Mouse (Mus musculus) adrenal gland, postnatal 10 days (tissue): ENCODE results near the gene Nudt16l1. TPM values are rescaled to one million over a fixed set of nuclear protein-coding genes. Genes with fewer than 3 reads are reported as not detected.

ENCODE experiments used
- DNase-seq: peaks from one replicate; pipeline ENCODE4 v3.0.0; 2021; ENCODE audit warnings: mixed read lengths
- long read RNA-seq, 2 experiments: library from polyadenylated mRNA; stranded (forward); transcript quantifications; one replicate each; pipeline ENCODE4 v2.0.0; 2021
- total RNA-seq, 2 experiments: library from RNA; stranded (reverse); gene quantifications; 2 replicates each; pipeline ENCODE4 v1.2.3; 2021

Gene Nudt16l1
- 10 to 100 TPM; 63.3 to 79.9 TPM for total RNA-seq
- long read RNA-seq, experiment 1, transcript Nudt16l1-204 (2 exons, 660 nt) = minor isoform, 7 of 103 reads
- long read RNA-seq, experiment 1, transcript Nudt16l1-205 (3 exons, 1,618 nt) = major isoform, 83 of 103 reads
- long read RNA-seq, experiment 1, partial matches to known transcripts = 1 of 103 reads
- long read RNA-seq, experiment 1, other reads (novel, unspliced or antisense) = 6 of 103 reads
- long read RNA-seq, experiment 2, transcript Nudt16l1-205 (3 exons, 1,618 nt) = major isoform, 61 of 69 reads
- long read RNA-seq, experiment 2, partial matches to known transcripts = 1 of 69 reads
- long read RNA-seq, experiment 2, other reads (novel, unspliced or antisense) = 3 of 69 reads

- DNase-seq = no peak
Measured at GRCm38 (mm10) chr16:4938461-4938860, at the start of gene Nudt16l1. Gene Nudt16l1, plus strand, starts transcription at chr16:4938761.

DNA sequence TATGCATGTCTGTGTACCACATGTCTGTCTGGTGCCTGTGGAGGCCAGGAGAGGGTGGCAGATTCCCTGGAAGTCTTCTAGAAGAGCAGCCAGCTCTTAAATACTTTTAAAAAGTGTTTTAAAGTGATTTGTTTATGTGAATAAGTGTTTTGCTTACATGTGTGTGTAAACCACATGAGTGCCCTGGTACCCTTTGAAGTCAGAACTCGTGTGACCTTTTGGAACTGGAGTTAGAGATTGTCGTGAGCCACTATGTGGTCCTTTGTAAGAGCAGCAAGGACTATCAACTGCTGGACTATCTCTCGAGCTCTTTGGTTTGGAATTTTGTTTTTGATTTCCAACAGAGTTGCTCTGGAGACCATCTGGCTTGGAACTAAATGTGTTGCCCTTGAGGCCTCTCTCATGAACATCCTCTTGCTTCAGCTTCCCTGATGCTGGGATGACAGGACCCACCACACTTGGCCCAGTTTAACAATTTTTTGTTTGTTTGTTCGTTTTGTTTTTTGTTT, 48.3 kb upstream of the Nudt16l1 start:
- no peak for DNase-seq

DNA sequence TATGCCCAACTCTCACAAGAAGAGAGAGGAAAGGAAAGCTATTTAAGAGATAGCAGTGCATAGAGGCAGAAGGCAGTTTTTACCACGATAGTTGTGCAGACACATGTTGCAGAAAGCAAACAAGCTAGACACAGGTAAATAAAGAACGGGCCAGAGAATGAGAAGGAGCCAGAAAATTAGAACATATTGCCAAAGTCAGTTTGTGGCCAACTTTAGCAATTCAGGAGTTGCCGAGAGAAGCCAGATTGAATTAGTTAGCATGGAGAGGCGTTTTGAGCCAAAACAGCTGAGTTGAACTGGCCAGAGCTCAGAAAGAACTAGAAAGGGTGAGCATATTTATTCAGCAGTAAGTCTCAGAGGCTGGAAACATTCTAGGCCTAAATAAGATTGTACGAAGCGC, 46.4 kb upstream of the Nudt16l1 start:
- DNase-seq = no peak

DNA sequence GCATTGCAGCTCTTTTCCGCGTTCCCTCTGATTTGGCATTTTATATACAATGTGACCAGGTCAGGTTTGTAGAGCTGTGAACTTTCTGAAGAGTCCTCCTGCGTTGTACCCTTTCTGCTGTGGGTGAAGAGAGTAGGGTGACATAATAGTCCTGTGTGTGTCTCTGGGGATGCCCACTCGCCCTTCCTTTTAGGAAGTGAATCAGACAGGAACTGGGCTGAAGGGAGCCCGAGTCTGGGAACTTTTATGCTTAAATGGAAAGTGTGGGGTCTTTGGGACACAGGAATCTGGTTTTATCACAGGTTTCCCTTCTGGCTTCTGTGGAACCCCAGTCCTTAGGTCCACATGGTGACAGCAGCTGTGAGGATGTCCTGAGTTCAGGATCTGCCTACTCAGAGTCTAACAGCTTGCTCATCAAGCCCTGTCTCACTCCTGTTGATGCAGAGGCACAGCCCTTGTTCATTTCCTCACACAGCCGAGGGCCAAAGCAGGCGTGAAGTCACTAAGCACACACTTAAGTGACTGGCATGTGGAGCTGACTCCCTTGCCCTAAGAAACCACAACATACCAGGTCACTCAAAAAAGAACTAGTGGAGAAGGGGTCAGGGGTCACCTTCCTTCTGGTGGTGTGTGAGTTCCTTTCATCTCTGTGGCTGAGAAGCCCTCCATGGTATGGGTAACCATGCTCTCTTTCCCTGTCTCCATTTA, 44.2 kb upstream of the Nudt16l1 start:
- no peak for DNase-seq

DNA sequence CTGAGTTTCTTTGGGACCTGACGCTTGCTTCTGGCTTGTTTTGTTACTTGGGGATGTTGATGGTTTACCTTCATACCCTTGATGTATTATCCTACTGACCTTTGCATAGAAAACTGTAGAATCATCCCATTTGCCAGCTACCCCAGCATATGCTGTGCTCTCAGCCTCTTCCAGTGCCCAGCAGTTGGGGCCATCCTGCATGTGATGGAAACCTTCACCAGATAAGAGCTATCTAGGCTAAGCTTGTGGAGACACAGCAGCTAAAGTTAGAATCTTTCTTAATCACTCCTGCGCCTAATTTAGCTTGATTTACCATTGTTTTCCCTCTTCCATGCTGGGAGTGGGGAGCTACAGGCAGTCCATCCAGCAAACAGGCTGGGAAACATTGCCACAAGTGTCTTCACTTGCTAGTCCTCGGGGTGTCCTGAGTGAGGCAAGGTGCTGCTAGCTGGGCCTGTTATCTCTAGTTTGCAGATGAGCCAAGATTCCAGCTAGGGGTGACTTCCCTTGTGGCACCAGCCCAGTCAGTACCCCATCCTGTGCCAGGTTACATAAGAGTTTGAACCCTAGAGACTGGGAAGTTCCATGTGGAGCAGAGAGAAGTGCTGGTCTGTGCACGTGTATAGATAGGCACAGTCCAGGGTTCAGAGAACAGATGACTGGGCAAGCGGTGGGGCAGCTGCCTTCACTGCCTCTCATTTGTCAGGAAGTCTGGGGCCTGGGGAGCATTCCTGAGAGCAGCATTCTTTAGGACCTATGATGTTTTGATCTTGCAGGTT, 42.1 kb upstream of the Nudt16l1 start:
- DNase-seq = peak; percentile 68

- no peak for DNase-seq
Measured at GRCm38 (mm10) chr16:4897146-4897730, 41.3 kb upstream of the Nudt16l1 start.

DNA sequence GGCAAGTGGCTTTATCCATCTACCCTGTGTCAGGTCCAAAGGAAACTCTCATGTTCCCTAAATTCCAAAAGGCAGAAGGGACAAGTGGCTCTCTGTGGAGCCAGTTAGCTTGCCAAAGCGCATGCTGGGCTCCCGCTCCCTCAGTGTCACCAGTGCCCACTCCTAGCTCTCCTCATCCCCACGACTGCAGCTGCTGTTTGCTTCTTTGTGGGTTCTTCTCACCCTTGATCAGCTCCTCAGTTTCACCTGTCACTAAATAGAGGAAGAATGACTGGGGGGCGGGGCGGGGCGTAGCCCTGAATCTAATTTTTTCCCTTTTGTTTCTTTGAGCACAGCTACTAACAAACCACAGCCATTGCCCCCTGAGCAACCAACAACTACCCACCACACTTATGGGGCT, 39.7 kb upstream of the Nudt16l1 start:
- no peak for DNase-seq

GRCm38 (mm10) chr16:4899711-4900110, 38.9 kb upstream of the Nudt16l1 start:
- no peak for DNase-seq

- no peak for DNase-seq
Measured at GRCm38 (mm10) chr16:4901167-4901566, 37.4 kb upstream of the Nudt16l1 start.

- DNase-seq = no peak
Measured at GRCm38 (mm10) chr16:4902390-4902789, 36.2 kb upstream of the Nudt16l1 start.

DNA sequence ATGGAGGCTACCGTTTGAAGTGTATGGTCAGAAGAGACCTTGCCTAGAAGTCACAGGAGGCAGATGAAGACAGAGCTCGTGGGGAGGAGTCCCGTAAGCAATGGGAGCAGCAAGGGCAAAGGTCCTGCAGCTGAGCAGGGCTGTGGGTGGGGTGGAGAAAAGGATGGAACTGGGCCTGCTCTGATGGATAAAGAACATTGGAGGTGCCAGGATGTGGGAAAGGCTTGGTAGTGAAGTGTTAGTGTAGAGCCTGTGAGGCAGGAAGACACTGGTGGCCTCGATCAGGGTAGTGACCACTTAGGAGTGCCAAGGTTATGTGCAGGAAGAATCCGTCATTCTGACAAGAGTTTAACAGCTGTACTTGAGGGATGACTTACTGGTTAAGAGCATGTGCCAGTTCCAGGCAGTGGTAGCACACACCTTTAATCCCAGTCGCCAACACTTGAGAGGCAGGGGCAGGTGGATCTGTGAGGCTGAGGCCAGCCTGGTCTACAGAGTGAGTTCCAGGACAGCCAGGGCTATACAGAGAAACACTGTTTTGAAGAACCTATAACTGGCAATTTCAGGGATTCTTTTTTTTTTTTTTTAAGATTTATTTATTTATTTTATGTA, 35.0 kb upstream of the Nudt16l1 start:
- DNase-seq = no peak

- DNase-seq = no peak
Measured at GRCm38 (mm10) chr16:4904878-4905277, 33.7 kb upstream of the Nudt16l1 start.

DNA sequence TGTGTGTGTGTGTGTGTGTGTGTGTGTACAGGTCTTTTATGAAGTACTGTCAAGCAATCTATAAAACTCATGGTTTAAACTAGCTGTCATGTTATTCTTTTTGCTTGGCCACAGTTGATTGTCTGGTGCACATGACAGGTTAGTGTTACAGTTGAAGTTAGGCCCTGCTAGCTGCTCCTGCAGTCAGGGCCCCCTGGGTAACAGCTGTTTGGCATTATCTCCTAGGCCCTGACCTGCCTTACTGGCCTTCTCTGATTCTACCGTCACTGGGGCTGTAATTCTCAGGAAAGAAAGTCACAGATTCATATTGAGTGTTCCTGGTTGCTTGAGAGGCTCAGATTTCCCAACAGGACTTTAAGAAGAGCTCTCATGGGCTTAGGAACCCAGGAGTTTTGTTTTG, 33.0 kb upstream of the Nudt16l1 start:
- no peak for DNase-seq

- no peak for DNase-seq
Measured at GRCm38 (mm10) chr16:4906559-4906958, 32.0 kb upstream of the Nudt16l1 start.

- DNase-seq = peak; percentile 51
Measured at GRCm38 (mm10) chr16:4907386-4907785, 31.2 kb upstream of the Nudt16l1 start.

- no peak for DNase-seq
Measured at GRCm38 (mm10) chr16:4907972-4908371, 30.6 kb upstream of the Nudt16l1 start.

DNA sequence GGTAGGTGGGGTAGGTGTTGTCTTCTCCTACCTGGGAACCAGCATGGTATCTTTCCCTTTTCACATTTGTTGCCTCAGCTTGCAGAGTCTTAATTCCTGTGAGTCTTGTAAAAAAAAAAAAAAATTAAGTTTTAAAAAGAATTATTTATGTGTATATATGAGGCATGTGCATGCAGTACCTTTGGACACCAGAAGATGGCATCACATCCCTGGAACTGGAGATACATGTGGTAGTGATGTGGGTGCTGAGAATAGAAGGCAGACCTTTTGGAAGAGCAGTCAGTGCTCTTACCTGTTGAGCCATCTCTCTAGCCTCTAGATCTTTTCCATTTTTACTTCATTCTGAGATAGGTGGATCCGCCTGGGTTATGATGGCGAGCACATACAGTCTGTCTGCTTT, 28.8 kb upstream of the Nudt16l1 start:
- no peak for DNase-seq

DNA sequence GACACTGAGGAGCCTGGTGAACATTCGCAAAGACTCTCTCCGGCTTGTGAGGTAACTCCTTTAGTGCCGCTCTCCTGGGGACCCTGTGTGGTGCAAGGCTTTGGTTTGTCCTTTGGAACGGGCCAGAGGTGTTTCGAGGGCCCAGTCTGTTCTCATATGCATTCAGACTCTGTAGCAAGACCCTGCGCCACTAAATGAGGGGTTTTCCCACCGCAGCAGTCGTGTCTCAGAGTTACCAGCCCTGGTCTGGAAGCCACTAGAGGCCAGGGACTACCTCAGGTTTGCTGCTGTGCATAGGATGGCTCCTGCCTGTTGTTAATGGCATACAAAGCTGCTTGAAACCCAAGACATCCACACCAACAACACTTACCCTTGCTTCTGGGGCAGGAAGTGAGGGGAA, 27.8 kb upstream of the Nudt16l1 start:
- no peak for DNase-seq

DNA sequence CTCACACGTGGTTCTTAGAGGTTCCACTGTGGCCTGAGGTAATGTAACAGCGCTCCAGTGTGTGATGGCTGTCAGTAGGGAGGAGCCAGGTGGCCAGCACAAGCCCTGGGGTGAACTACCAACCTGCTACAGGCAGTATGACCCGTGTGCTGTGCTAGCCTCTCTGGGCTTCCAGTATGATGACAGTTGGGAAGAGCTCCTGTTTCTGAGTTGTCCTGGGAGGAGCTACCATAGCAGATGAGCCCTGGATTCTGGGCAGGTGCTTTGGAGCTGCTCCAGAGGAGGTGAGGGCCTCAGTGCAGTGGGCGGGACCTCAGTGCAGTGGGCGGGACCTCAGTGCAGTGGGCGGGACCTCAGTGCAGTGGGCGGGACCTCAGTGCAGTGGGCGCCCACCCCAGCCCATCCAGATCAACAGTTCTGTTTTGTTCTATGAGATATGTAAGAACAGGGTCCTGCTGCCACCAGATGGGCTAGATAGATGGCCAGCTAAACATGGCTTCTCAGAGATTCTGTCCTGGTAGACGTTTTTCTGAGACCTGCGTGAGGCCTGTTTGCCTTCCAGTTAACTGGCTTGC, 26.4 kb upstream of the Nudt16l1 start:
- DNase-seq = no peak

DNA sequence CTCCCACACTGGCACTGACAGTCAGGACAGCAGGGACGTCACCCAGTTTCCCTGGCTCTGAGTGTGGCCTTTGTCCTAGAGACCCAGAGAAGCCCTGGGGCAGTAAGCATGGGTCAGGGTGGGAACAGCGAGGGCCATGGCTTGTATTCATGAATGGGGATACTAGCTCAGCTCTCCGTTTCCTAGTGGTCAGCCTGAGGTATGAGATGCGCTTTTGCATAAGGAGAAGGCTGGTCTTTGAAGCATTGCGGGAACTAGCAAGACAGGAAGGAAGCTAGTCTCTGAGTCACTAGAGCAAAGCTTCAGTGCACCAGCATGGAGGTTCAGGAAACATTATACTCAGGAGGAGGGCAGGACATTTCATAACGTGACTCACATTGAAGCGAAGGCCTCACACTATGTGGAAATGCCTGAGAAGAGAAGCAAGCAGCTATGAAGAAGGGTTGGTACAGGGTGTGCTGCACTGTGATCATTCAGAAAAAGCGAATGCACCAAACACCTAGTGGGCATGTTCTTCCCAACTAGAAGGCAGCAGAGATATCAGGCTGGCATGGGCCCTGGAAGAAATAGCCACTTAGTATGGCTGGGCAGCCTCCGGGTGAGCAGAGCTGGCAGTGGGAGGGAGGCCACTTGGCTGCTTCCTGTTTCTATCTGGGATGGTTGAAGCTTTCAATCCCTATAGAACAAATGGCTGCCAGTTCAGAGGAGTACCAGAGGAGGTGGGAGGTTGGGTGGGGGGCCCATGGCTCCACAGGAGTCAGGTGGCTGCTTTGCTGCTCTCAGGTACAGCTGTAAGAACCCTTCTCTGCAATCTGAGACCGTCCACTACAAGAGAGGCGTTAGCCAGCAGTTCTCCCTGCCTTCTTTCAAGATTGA, 25.4 kb upstream of the Nudt16l1 start:
- peak; percentile 61 for DNase-seq
